Mouse (Mus musculus): ENCODE results near the gene Gm20388.
A peak's percentile ranks its signal among the peaks of the same experiment; 100 is the strongest.

The Gm20388 gene

GRCm38 (mm10) chr8:122190349-122191053 is 2279.9 kb downstream of the Gm20388 start:
- peak; percentile 52 for DNase-seq

- DNase-seq: no peak
Observed at GRCm38 (mm10) chr8:122191054-122191376, 2280.4 kb downstream of the Gm20388 start.

- DNase-seq: no peak
Observed at GRCm38 (mm10) chr8:122192771-122193170, 2282.1 kb downstream of the Gm20388 start.

- DNase-seq: no peak
Observed at GRCm38 (mm10) chr8:122193521-122193920, 2282.9 kb downstream of the Gm20388 start.

GRCm38 (mm10) chr8:122194396-122194795 is 2283.8 kb downstream of the Gm20388 start:
- peak; percentile 89 for DNase-seq

GRCm38 (mm10) chr8:122197342-122197741 is 2286.7 kb downstream of the Gm20388 start:
- no peak for DNase-seq

GRCm38 (mm10) chr8:122198378-122199025 is 2287.9 kb downstream of the Gm20388 start:
- no peak for DNase-seq

GRCm38 (mm10) chr8:122199191-122199590 is 2288.6 kb downstream of the Gm20388 start:
- DNase-seq: no peak

- peak; percentile 30 for DNase-seq
Observed at GRCm38 (mm10) chr8:122199841-122200240, 2289.2 kb downstream of the Gm20388 start.

GRCm38 (mm10) chr8:122211591-122211990 is 2300.9 kb downstream of the Gm20388 start:
- no peak for DNase-seq

GRCm38 (mm10) chr8:122215630-122216029 is 2305.0 kb downstream of the Gm20388 start:
- no peak for DNase-seq

GRCm38 (mm10) chr8:122216433-122216832 is 2305.8 kb downstream of the Gm20388 start:
- no peak for DNase-seq

GRCm38 (mm10) chr8:122217456-122218177 is 2307.0 kb downstream of the Gm20388 start:
- DNase-seq: no peak

- DNase-seq: peak; percentile 48
Observed at GRCm38 (mm10) chr8:122223976-122224649, 2313.5 kb downstream of the Gm20388 start.

- DNase-seq: no peak
Observed at GRCm38 (mm10) chr8:122224650-122225022, 2314.0 kb downstream of the Gm20388 start.

GRCm38 (mm10) chr8:122225446-122225845 is 2314.8 kb downstream of the Gm20388 start:
- peak; percentile 41 for DNase-seq

- DNase-seq: no peak
Observed at GRCm38 (mm10) chr8:122227345-122227744, 2316.7 kb downstream of the Gm20388 start.

GRCm38 (mm10) chr8:122228792-122229575 is 2318.3 kb downstream of the Gm20388 start:
- no peak for DNase-seq

GRCm38 (mm10) chr8:122229819-122230711 is 2319.4 kb downstream of the Gm20388 start:
- peak; percentile 36 for DNase-seq

GRCm38 (mm10) chr8:122230712-122231337 is 2320.2 kb downstream of the Gm20388 start:
- peak; percentile 83 for DNase-seq

- DNase-seq: peak; percentile 71
Observed at GRCm38 (mm10) chr8:122234055-122234454, 2323.4 kb downstream of the Gm20388 start.
